Mouse (Mus musculus) frontal cortex, adult 2 months (tissue): ENCODE data around the gene Akr1cl. TPM values are rescaled to one million over a fixed set of nuclear protein-coding genes. Genes with fewer than 3 reads are reported as not detected.

Source experiments
- DNase-seq, 2 experiments: peaks; one replicate each; pipeline ENCODE4 v3.0.0; 2022; ENCODE audit warnings: low spot score in 1 of 2; ENCODE audit errors: extremely low spot score in 1 of 2
- polyA plus RNA-seq: library from polyadenylated mRNA; depleted of rRNA; stranded (reverse); fragments of >200 nt; gene quantifications from 2 replicates; pipeline ENCODE4 v1.2.3, GENCODE M21; 2012; rRNA removed

Gene Akr1cl
- polyA plus RNA-seq, 1 experiment, result not detected

- no peak for DNase-seq
Observed at GRCm38 (mm10) chr1:65004526-65004925, 28.0 kb downstream of the Akr1cl start.

GRCm38 (mm10) chr1:64993206-64993605 lies 39.4 kb downstream of the Akr1cl start:
- DNase-seq, result no peak

- DNase-seq, result no peak
Observed at GRCm38 (mm10) chr1:64988176-64988575, 44.4 kb downstream of the Akr1cl start.

- DNase-seq, result peak; percentile 46 to 91
Observed at GRCm38 (mm10) chr1:64986120-64986519, 46.4 kb downstream of the Akr1cl start.

GRCm38 (mm10) chr1:64983247-64983646 lies 49.3 kb downstream of the Akr1cl start:
- DNase-seq, result no peak

- DNase-seq, result peak; percentile 52 to 59
Observed at GRCm38 (mm10) chr1:64978321-64978799, 54.2 kb downstream of the Akr1cl start.

- DNase-seq, result no peak
Observed at GRCm38 (mm10) chr1:64975346-64975745, 57.2 kb downstream of the Akr1cl start.

GRCm38 (mm10) chr1:64970685-64971084 lies 61.9 kb downstream of the Akr1cl start:
- DNase-seq, result no peak

Other genes starting within 250 kb of the Akr1cl start
- gene Plekhm3, start 75.9 kb downstream of the Akr1cl start, polyA plus RNA-seq, result 13.3 and 15.1 TPM in 2 replicates
- gene Cryge, start 18.4 kb upstream of the Akr1cl start, polyA plus RNA-seq, result not detected in 2 replicates
- not detected in 2 replicates for gene Crygd, start 30.7 kb upstream of the Akr1cl start, polyA plus RNA-seq
- not detected in 2 replicates for gene Crygc, start 40.9 kb upstream of the Akr1cl start, polyA plus RNA-seq
- gene Crygb, start 49.5 kb upstream of the Akr1cl start, polyA plus RNA-seq, result not detected in 2 replicates
- gene Cryga, start 70.6 kb upstream of the Akr1cl start, polyA plus RNA-seq, result 1.4 and 1.7 TPM in 2 replicates
- gene Gm28845, start 86.8 kb upstream of the Akr1cl start, polyA plus RNA-seq, result 0.99 and 1.9 TPM in 2 replicates
- gene D630023F18Rik, start 90.5 kb upstream of the Akr1cl start, polyA plus RNA-seq, result 7.1 and 9.2 TPM in 2 replicates
- gene Idh1, start 153.7 kb upstream of the Akr1cl start, polyA plus RNA-seq, result 38.6 and 47.7 TPM in 2 replicates
- gene Pikfyve, start 153.9 kb upstream of the Akr1cl start, polyA plus RNA-seq, result 12.1 and 13.9 TPM in 2 replicates
- gene Pth2r, start 249.3 kb upstream of the Akr1cl start, polyA plus RNA-seq, result 0.74 and 1.9 TPM in 2 replicates